Mouse (Mus musculus) heart, postnatal 0 days (tissue): ENCODE measurements around the gene Nfia. TPM values are rescaled to one million over a fixed set of nuclear protein-coding genes. Genes with fewer than 3 reads are reported as not detected.

Experiments
- ATAC-seq: fragments of 200-750 bp; cut with Nextera tagmentation; 2 replicates; pipeline ENCODE4 v1.8.0; 2017; ENCODE audit warnings: low read depth, moderate number of reproducible peaks, moderate library complexity; ENCODE audit not compliant: insufficient read depth
- DNase-seq: peaks from one replicate; pipeline ENCODE4 v3.0.0-alpha.2; 2016; ENCODE audit warnings: low spot score
- H3K27ac ChIP-seq: fragments of 300-500 bp; sonication (generic); 2 replicates; pipeline ENCODE4 v1.5.1; 2014; ENCODE audit warnings: low read depth, mild to moderate bottlenecking
- H3K27me3 ChIP-seq: fragments of 300-500 bp; sonication (generic); 2 replicates; pipeline ENCODE4 v1.6.1; 2014; ENCODE audit warnings: low read length, mixed read lengths; ENCODE audit not compliant: control insufficient read depth, insufficient read depth
- H3K36me3 ChIP-seq: fragments of 300-500 bp; sonication (generic); replicated peaks from 2 replicates; pipeline ENCODE4 v1.6.1; 2014; ENCODE audit warnings: low read length, mixed read lengths; ENCODE audit not compliant: control insufficient read depth, insufficient read depth
- H3K4me1 ChIP-seq: fragments of 300-500 bp; sonication (generic); 2 replicates; pipeline ENCODE4 v1.6.1; 2014; ENCODE audit warnings: antibody characterized with exemption; ENCODE audit not compliant: control insufficient read depth, insufficient read depth
- H3K4me2 ChIP-seq: fragments of 300-500 bp; sonication (generic); 2 replicates; pipeline ENCODE4 v1.6.1; 2014; ENCODE audit warnings: low read depth, mild to moderate bottlenecking, low read length, moderate library complexity
- H3K4me3 ChIP-seq: fragments of 300-500 bp; sonication (generic); 2 replicates; pipeline ENCODE4 v1.5.1; 2014; ENCODE audit warnings: low read depth, low read length
- H3K9ac ChIP-seq: fragments of 300-500 bp; sonication (generic); replicated peaks from 2 replicates; pipeline ENCODE4 v1.6.1; 2014; ENCODE audit warnings: low read depth, low read length, mixed read lengths
- H3K9me3 ChIP-seq: fragments of 300-500 bp; sonication (generic); replicated peaks from 2 replicates; pipeline ENCODE4 v1.6.1; 2016; ENCODE audit warnings: low read length; ENCODE audit not compliant: control insufficient read depth
- CTCF ChIP-seq: IDR thresholded peaks from 2 replicates; pipeline ENCODE4 v1.5.1; 2016; ENCODE audit warnings: antibody characterized with exemption, control low read depth, low read depth
- EP300 ChIP-seq: IDR thresholded peaks from 2 replicates; pipeline ENCODE4 v1.6.1; 2016; ENCODE audit warnings: antibody characterized with exemption, low read depth
- WGBS: fragments of 180-500 bp; shearing (Covaris S2); extraction: QIAGEN DNeasy Blood & Tissue Kit; methylation state at CpG from one replicate; pipeline ENCODE4 v1.1.7; 2014; 5-methylcytosine and 5-hydroxymethylcytosine counted together
- polyA plus RNA-seq: library from polyadenylated mRNA; unstranded; fragments of >200 nt; fragmentation: Nextera tagmentation; extraction: Ambion mirVana; gene quantifications from 2 replicates; pipeline ENCODE4 v1.2.1, GENCODE M21; 2015
- total RNA-seq: library from RNA; depleted of rRNA; stranded (reverse); fragments of >200 nt; gene quantifications from 2 replicates; pipeline ENCODE4 v1.2.3, GENCODE M21; 2014; ENCODE audit warnings: low replicate concordance; rRNA removed

Gene Nfia
- total and polyA plus RNA-seq, 2 experiments from 2014 or later: 53.8 to 114 TPM

GRCm38 (mm10) chr4:98136072-98136471, 363.5 kb downstream of the Nfia start:
- Histone ChIP-seq H3K4me3 (no peak overlapping the region), H3K9ac (no peak overlapping the region), H3K4me1 (no peaks in the 10 kb centered on the region), H3K27ac (no peak overlapping the region), H3K36me3 (no peaks in the 10 kb centered on the region), H3K4me2 (no peak overlapping the region), H3K27me3 (no peaks in the 10 kb centered on the region), H3K9me3 (no peaks in the 10 kb centered on the region)
- WGBS: 93% methylated on average over 2 of the region's 2 CpGs
- TF ChIP-seq EP300 (no peak), CTCF (no peak)
- DNase-seq (no peak), ATAC-seq (no peak)

DNA sequence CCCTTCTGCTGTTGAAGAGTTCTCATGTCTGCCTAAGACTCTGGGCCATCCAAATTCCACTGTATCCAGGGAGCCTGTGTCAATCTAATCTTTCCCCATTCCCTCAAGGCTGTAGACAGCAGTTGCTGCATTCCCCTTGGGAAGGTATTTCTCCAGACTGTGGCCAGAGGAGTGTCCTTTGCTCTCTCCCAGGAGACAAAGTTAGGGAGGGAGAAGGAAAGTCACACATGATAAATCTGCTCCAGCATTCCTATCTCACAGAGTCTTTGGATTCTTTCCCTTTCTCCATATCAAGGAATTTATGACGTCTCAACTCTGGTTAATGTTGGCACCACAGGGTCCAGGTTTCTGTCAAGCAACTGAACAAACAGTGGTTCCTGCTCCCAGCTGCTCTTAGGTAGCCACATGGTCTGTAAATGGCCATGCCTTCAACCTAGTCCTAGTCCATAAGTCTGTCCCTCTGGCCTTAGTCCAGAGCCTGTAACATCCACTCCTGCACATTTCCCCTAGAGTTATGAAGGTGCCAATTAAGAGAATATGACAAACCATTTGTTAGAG, 370.4 kb downstream of the Nfia start:
- ATAC-seq: peak; percentile 92
- peak; percentile 88 for DNase-seq
- no peak overlapping the region for H3K9ac ChIP-seq
- WGBS: 23% methylated on average over 1 of the region's 1 CpGs
- no peaks in the 10 kb centered on the region for H3K27me3 ChIP-seq
- no peaks in the 10 kb centered on the region for H3K36me3 ChIP-seq
- no peak overlapping the region for H3K4me2 ChIP-seq
- no peaks in the 10 kb centered on the region for H3K9me3 ChIP-seq
- H3K27ac ChIP-seq: peak overlapping the region; percentile 79
- peaks cover 10% of the 10 kb centered on the region; the same call in 1 of the 2 replicates for H3K4me1 ChIP-seq
- no peak overlapping the region for H3K4me3 ChIP-seq
- no peak for TF ChIP-seq CTCF
- TF ChIP-seq EP300: peak; percentile 92

GRCm38 (mm10) chr4:98150576-98150975, 378.0 kb downstream of the Nfia start:
- DNase-seq (no peak), ATAC-seq (no peak)
- TF ChIP-seq CTCF (no peak), EP300 (no peak)
- Histone ChIP-seq H3K9me3 (no peaks in the 10 kb centered on the region), H3K4me3 (no peak overlapping the region), H3K9ac (no peak overlapping the region), H3K4me2 (no peak overlapping the region), H3K4me1 (no peaks in the 10 kb centered on the region), H3K27me3 (no peaks in the 10 kb centered on the region), H3K36me3 (no peaks in the 10 kb centered on the region), H3K27ac (no peak overlapping the region)
- 86% methylated on average over 5 of the region's 5 CpGs for WGBS

DNA sequence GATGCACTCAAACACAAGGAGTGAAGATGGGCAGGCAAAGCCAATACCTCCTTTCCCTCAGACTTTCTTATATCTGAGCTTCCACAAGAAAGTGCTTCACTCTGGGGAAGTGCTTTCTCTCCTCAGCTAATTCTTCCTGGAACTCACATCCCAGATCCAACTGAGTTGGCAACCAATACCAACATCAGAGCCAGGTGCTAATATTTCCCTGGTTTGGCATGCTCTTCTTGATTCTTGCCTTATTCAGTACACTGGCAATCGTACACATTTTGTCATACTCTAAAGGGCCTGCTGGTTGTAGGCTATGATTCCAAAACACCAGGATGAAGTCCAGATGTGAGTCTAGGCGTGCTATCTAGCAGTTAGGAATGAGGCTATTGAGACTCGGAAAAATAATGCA, 385.4 kb downstream of the Nfia start:
- ATAC-seq (no peak), DNase-seq (no peak)
- Histone ChIP-seq H3K9me3 (no peaks in the 10 kb centered on the region), H3K4me3 (no peak overlapping the region), H3K9ac (no peak overlapping the region), H3K4me1 (no peaks in the 10 kb centered on the region), H3K27ac (no peak overlapping the region), H3K36me3 (no peaks in the 10 kb centered on the region), H3K4me2 (no peak overlapping the region), H3K27me3 (no peaks in the 10 kb centered on the region)
- TF ChIP-seq CTCF: no peak
- no peak for TF ChIP-seq EP300
- WGBS: 68% methylated on average over 3 of the region's 3 CpGs

- Histone ChIP-seq H3K27me3 (no peaks in the 10 kb centered on the region), H3K4me1 (no peaks in the 10 kb centered on the region), H3K27ac (no peak overlapping the region), H3K4me2 (no peak overlapping the region), H3K4me3 (no peak overlapping the region), H3K36me3 (no peaks in the 10 kb centered on the region), H3K9ac (no peak overlapping the region), H3K9me3 (no peaks in the 10 kb centered on the region)
- DNase-seq (no peak), ATAC-seq (no peak)
- 78% methylated on average over 3 of the region's 3 CpGs for WGBS
- TF ChIP-seq EP300: no peak
Observed at GRCm38 (mm10) chr4:98166379-98166778, 393.8 kb downstream of the Nfia start.

Other genes starting within 250 kb of the Nfia start
- not detected in 2 replicates for gene E130114P18Rik, start 5.3 kb downstream of the Nfia start, total RNA-seq
- gene E130114P18Rik, start 5.3 kb downstream of the Nfia start, polyA plus RNA-seq: 0.45 and 0.52 TPM in 2 replicates